Mouse (Mus musculus): ENCODE measurements around the gene Csf3. TPM values are rescaled to one million over a fixed set of nuclear protein-coding genes. Genes with fewer than 3 reads are reported as not detected.
"Not testable (repeated sequence)": the region's sequence is repeated elsewhere in the genome, so short reads cannot be mapped to it uniquely, and the experiment has no call there.

Csf3 gene
- total RNA-seq, 4 experiments from 2014 or later, result not detected

- peak; percentile 90 to 93 for DNase-seq (ENCODE audit: low spot score in 2 of 2)
Measured at GRCm38 (mm10) chr11:98729119-98729588, 28.1 kb downstream of the Csf3 start, which contains the start of gene Med24. Gene Med24 (minus strand): TSS chr11:98729435.

- no peak for DNase-seq (ENCODE audit: low spot score in 2 of 2)
Measured at GRCm38 (mm10) chr11:98730727-98731126, 29.7 kb downstream of the Csf3 start.

DNA sequence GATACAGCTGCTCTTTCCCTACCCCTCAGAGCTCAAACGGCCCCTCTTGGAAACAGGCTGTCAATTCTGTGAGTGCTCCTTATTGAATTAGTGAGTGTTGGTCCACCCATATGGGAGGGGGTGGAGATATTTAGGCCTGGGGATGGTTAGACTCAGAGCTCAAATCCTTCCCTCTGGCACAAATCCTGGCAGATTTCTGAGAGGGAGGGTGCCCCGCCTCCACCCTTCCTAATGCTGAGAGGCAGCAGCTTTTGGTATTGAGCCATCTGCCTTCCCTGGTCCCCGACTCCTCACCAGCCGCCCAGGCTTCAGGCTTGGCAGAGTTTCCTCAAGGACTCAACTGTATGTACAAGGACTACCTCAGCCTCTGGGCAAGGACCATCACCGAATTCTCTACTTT, 30.1 kb downstream of the Csf3 start:
- peak; percentile 83 to 89 for DNase-seq (ENCODE audit: low spot score in 2 of 2)

GRCm38 (mm10) chr11:98734020-98734419, 33.0 kb downstream of the Csf3 start:
- DNase-seq (ENCODE audit: low spot score in 2 of 2), result no peak

- no peak for DNase-seq (ENCODE audit: low spot score in 2 of 2)
Measured at GRCm38 (mm10) chr11:98735111-98735510, 34.0 kb downstream of the Csf3 start.

GRCm38 (mm10) chr11:98736176-98736575, 35.1 kb downstream of the Csf3 start:
- DNase-seq (ENCODE audit: low spot score in 2 of 2), result no peak

GRCm38 (mm10) chr11:98737220-98737619, 36.2 kb downstream of the Csf3 start:
- not testable (repeated sequence) for DNase-seq (ENCODE audit: low spot score in 2 of 2)

- peak in 1 of 2 experiments; percentile 48 for DNase-seq (ENCODE audit: low spot score in 2 of 2)
Measured at GRCm38 (mm10) chr11:98738428-98738911, 37.4 kb downstream of the Csf3 start.

- no peak for DNase-seq (ENCODE audit: low spot score in 2 of 2)
Measured at GRCm38 (mm10) chr11:98738925-98739324, 37.9 kb downstream of the Csf3 start.

GRCm38 (mm10) chr11:98740026-98740392, 38.9 kb downstream of the Csf3 start:
- no peak for DNase-seq (ENCODE audit: low spot score in 2 of 2)

DNA sequence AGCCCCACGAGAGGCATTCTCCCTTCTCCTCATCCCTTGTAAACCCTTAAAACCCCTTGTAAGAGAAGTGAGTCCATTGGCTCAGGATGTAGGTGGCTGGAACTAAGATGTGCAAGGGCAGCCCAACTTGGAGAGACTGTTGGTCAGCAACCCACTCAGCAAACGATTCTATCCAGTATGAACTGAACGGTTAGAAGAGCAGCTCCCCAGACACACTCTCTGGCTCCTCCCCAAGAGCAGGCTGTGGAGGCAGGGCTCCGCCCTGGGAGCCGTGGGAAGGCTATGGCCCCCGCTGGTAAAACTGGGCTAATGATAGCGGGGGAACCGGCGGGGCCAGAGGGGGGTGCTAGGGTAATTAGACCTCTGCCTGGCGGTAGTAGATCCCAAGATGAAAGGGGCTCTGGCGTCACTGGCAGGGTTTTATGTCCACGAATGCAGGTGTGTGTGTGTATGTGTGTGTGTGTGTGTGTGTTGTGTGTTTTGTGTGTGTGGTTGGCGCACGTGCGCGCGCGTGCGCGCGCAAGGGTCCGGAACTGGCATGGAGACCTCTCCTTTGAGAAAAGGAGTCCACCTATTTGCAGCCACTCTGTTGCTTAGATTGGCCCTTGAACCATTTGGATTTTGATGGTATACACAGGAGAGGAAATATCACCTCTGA, 39.5 kb downstream of the Csf3 start, which contains the start of gene Thra:
TSS of gene Thra (plus strand) at position 246 of the 658 bp plus-strand sequence.
- DNase-seq (ENCODE audit: low spot score in 2 of 2), result no peak

GRCm38 (mm10) chr11:98741051-98741620, 40.1 kb downstream of the Csf3 start:
- peak in 1 of 2 experiments; percentile 24 for DNase-seq (ENCODE audit: low spot score in 2 of 2)

DNA sequence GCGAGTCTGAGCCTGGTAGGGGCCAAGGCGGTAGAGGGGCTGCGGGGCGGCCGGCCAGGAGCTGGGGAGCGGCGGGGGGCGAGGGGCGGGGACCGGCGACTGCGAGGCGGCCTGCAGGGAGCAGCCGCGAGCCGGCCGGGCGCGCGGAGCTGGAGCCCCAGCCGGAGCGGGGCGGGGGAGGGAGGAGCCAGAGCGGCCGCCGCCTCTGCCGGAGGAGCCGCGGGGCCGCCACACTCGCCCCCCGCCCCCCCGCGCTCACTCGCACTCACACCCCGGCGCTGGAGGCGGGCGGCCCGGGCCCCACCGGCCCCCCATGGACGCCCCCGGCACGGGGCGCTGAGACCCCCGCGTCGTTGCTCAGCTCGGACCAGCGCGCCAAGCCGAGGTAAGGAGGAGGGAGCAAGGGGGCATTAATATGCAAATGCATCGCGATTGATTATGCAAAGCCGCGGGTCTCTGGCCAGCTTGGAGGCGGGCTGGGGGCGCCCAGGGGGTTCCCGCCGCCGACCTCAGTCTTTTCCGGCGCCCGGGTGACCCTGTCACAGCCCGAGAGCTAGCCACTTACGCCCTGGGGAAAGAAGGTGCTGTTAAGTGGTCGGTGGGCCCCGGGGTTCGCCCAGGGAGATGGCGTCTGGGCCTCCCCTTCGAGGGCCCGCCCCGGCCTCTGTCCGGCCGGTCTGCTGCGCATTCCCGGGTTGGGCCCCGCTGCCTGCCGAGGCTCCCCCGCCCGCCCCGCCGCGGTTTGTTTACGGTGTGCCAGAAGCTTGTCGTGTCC, 40.7 kb downstream of the Csf3 start:
- DNase-seq (ENCODE audit: low spot score in 2 of 2), result peak in 1 of 2 experiments; percentile 60

DNA sequence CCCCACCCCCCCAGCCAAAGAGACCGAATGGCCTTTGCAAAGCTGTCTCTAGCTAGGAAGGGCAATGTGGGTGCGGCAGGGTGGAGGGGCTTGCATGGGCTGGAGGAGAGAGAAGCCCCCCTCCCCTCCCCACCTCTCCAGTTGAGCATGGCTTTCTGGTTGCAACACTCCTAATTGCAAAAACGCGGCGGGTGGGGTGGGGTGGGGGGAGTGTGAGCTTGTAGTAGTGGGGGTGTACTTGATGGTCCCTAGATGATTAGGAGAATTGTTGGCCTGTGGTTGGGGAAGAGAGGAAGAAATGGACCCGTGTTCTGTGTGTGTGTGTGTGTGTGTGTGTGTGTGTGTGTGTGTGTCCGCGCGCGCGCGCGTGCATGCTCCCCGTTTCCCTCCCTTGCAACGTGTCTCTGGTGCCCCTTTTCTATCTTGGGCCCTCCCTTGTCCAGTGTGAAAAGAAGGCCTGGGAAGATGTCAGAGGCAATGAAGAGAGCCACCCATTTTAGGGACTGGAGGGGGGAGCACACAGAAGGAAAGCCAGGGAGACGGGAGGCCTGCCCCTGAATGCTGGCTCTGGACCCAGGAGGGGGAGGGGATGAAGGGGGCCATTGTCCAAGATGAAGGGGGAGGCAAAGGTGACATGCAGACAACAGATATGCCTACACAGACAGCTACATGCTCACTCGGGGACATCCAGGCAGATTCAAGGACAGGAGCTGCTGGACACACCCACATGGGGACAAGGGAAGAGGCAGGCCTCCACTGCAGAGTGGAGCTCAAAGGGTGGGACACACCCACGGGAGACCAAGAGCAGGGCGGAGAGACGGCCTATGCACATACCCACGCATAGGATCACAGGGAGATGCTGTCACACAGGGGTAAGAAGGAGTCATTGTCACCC, 41.6 kb downstream of the Csf3 start:
- DNase-seq (ENCODE audit: low spot score in 2 of 2), result no peak

GRCm38 (mm10) chr11:98743655-98744345, 42.7 kb downstream of the Csf3 start:
- DNase-seq (ENCODE audit: low spot score in 2 of 2), result no peak

- no peak for DNase-seq (ENCODE audit: low spot score in 2 of 2)
Measured at GRCm38 (mm10) chr11:98744456-98745019, 43.5 kb downstream of the Csf3 start.

- DNase-seq (ENCODE audit: low spot score in 2 of 2), result no peak
Measured at GRCm38 (mm10) chr11:98745932-98746853, 45.1 kb downstream of the Csf3 start.

DNA sequence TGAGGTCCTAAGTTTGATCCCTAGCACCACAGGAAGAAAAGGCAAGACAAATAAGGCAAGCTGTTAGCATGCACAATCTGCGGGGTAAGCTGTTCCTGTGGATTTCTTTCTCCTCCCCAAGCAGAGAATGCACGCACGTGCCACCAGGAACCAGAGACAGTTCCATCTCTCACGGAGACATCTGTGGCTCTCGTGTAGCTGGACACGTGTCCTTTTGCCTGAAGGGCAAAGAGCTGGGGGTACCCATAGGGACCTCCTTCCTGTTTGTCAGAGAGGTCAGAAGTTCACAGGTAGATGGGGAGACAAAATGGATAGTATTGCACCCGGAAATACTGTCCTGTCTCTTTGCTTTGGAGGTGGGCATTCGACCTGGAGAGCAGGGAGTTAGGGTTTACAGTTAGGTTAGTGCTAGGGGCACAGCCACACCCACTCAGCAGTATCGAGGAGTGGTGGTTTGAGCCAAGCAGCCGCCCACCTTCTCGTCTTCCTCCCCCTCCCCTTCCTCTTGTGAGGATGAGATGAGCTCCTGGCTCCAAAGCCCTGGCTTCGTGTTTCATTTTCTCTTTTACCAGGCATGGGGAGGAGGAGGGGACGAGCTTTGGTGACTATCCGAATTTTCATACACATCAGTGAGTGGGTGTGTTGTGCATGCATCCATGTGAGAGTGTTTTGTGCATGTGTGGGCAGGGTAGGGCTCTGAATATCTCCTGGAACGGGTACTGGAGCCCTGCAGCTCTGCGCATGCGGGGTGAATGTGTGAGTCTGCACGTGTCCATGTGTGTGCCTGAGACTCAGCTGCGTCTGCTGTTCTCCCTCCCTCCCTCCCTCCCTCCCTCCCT, 46.0 kb downstream of the Csf3 start:
- DNase-seq (ENCODE audit: low spot score in 2 of 2), result peak; percentile 93 to 96
